Mouse (Mus musculus) monocyte, adult 5-6 weeks (primary cell): ENCODE measurements around the gene Cyb561. TPM values are rescaled to one million over a fixed set of nuclear protein-coding genes. Genes with fewer than 3 reads are reported as not detected.

Source experiments
- ATAC-seq: fragments of 153-309, 156-312 bp; replicated peaks from 2 replicates; pipeline ENCODE4 v1.8.0; 2017; ENCODE audit warnings: mild to moderate bottlenecking; ENCODE audit not compliant: low TSS enrichment, insufficient number of reproducible peaks, severe bottlenecking, poor library complexity, low FRiP score
- total RNA-seq: library from RNA; stranded (forward); fragments of 200-1000, 200-491, 200-594 nt; gene quantifications from 3 replicates; pipeline ENCODE4 v1.2.3, GENCODE M21; 2017

Cyb561 gene
- 4.5 to 8.4 TPM (median 5.5 TPM) in 3 replicates for total RNA-seq

- ATAC-seq, result no peak
These were observed at the start of gene Cyb561 for GRCm38 (mm10) chr11:105952911-105953386. TSS of gene Cyb561 (minus strand) at chr11:105953336.

DNA sequence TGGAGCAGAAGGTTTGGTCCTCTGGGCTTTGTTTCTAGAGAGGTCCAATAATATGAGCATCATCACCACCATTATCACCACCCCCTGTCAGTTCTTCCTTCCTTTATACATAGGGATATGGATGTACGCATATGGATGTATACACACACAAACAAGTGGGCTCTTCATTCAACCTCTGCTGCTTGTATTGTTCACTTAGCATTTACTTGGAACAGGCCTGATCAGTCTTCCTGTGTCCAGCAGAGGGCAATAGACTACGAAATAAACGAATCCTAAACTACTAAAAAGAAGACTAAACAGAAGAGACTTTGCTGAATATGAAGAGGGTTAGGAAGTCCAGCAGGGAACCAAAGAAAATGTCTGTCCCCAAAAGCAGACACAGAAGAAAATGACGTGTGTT is 48.6 kb upstream of the Cyb561 start:
- peak; percentile 42 for ATAC-seq

DNA sequence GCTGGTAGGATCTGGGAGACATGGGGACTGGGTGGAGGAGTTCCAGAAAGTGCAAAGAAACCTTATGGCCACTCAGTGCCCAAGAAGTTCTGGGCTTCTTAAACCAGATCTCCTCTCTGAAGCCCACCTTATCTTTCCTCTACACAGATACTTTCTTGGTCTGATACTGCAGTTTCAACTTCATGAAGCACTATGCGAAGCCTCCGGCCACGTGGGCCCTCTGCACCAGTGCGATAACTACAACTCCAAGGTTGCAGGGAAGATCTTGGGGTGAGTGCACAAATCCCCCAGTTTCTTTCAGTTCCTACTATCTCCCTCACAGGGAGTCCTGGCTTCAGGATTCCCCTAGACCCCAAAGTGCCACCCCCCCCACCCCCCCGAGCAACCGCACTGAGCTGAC is 46.9 kb upstream of the Cyb561 start:
- ATAC-seq, result no peak

GRCm38 (mm10) chr11:105994375-105994774 is 41.2 kb upstream of the Cyb561 start, which contains the start of gene Ace3:
TSS of gene Ace3 (plus strand) at chr11:105994675.
- ATAC-seq, result no peak

DNA sequence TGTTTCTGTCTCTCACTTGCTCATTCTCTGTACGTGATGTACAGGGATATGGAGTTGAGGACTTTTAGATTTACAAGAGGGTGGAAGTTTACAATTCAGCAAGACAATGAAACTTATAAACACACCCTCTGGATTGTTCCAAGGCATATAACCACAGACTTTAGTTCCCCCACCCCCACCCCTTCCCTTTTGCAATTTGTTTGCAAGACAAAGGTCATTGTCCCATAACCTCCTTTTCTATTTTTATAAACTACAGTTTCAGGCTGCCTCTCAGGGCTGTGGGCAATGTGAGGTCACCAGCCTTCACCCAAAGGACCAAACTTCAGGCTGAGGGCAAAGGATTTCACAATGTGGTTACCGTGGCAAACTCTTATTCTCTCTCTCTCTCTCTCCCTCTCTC is 37.1 kb upstream of the Cyb561 start:
- peak; percentile 66 for ATAC-seq

DNA sequence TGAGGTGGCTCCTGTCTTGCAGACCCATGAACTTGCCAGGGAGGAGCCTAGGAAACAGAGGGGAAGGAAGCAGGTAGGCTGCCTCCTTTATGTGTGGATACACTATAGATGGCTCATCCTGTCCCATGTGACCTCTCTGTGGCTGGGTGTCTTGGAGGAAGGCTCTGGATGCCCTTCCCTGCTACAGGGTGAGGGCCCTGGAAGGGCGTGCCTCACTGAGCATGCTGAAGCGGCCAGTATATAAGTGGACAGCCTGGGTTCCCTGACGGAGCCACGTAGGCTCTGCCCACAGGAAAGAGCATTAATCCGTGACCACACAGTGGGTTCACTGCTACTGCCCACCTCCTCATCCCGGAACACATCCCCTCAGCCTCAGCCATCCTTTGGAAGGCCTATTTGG is 36.3 kb upstream of the Cyb561 start:
- ATAC-seq, result peak; percentile 64

DNA sequence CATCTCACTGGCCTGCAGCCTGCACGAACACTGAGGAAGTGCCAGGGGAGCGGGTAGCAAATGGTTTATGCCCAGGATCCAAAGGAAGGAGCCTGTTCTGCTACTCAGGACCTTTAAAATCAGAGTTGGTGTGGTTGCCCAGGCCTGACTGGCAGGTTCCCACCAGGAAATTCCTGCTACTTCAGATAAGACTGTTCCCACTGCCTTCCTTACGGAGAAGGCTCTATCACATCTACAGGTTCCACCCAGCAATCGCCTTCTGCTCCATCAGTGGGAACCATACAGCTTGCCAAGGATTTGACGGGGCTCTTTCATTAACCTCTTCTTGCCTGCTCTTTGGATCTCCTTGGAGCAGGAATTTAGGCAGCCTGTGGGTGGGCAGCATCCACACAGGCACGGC is 34.3 kb upstream of the Cyb561 start:
- ATAC-seq, result no peak

GRCm38 (mm10) chr11:105984452-105984851 is 31.3 kb upstream of the Cyb561 start:
- no peak for ATAC-seq

DNA sequence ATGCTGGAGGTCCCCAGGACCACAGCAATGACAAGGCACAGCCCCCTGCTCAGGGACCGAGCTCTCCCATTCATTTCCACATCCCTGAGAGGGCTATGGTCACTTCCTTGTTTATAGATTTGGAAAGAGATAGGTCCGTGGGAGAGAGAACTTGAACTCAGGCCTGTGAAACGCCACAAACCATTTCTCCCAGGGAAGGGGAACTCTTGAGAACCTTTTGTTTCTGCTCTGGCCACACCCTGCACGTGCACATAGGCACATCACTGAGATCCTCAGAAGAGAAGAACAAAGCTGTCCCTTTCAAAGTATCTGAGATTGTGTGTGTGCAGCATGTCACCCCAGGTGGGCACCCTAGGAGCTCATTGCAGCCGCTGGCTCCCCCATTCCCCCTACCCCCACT is 25.5 kb upstream of the Cyb561 start:
- ATAC-seq, result peak; percentile 73

GRCm38 (mm10) chr11:105978232-105978631 is 25.1 kb upstream of the Cyb561 start:
- ATAC-seq, result no peak

GRCm38 (mm10) chr11:105975636-105976035 is 22.5 kb upstream of the Cyb561 start:
- ATAC-seq, result no peak

DNA sequence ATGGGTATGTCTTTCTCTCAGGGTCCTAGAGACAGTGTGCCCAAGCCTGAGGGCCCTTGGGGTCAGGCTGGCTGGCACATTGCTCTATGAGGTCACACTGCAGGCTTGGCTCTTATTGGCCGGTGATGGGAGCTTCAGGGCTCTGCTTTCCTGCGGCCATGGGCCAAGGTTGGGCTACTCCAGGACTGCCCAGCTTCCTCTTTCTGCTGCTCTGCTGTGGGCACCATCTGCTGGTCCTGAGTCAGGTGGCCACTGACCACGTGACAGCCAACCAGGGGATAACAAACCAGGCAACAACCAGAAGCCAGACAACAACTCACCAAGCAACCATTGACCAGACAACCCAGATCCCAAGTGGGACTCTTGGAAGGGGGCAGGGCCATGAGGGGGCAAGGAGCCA is 21.9 kb upstream of the Cyb561 start:
- ATAC-seq, result peak; percentile 55

- no peak for ATAC-seq
These were observed 21.5 kb upstream of the Cyb561 start for GRCm38 (mm10) chr11:105974593-105974992.

GRCm38 (mm10) chr11:105969516-105969915 is 16.4 kb upstream of the Cyb561 start:
- ATAC-seq, result no peak

DNA sequence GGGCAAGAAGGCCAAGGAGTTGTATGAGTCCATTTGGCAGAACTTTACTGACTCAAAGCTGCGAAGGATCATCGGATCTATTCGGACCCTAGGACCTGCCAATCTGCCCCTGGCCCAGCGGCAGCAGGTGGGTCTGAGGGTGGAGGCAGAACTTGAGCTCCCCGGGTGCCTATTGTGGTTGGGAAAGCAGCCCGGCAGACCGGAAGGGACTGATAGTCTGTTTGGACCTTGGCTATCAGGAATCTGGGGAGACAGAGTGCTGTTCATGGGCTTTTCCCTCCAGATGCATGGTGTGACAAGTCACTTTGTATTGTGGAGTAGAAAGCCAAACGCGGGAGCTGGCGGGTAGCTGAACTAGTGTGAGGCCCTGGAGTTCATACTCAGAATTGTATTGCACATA is 15.8 kb upstream of the Cyb561 start:
- no peak for ATAC-seq

GRCm38 (mm10) chr11:105967741-105968574 is 14.8 kb upstream of the Cyb561 start, which contains the start of gene Ace:
TSS of gene Ace (plus strand) at chr11:105967945.
- ATAC-seq, result no peak

DNA sequence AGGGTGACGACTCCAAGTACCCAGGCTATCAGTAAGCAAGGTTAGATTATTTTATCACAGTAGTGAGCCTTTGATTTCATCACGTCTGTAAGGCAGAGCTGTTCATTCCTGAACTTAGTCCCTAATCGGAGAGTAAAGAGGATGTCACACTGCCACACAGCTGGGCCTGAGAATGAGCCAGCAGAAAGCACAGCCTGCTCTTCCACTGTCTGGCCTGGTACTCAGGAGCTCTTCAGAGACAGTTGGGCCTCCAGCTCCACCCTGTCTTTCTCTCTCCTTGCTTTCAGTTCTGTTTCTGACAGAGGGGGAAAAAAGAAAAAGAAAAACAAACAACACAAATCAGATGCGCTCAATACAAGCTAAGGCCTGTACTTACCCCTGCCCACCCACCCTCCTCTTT is 13.2 kb upstream of the Cyb561 start:
- ATAC-seq, result peak; percentile 60; the same call in 1 of the 2 replicates

DNA sequence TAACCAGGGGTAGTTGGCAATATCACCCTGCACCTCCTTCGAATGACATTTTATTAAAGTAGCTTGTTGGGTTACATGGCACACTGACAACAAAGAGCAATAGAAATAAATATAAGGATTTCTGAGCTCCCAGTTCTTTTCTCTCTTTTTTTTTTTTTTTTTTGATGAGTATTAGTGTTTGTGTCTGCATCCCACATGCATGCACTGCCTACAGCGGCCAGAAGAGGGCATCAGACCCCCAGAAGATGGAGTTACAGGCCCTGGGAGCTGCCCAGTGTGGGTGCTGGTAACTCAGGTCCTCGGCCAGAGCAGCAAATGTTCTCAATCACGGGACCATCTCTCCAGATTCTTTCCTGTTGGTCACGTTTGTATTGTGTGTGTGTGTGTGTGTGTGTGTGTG is 11.6 kb upstream of the Cyb561 start:
- ATAC-seq, result no peak

DNA sequence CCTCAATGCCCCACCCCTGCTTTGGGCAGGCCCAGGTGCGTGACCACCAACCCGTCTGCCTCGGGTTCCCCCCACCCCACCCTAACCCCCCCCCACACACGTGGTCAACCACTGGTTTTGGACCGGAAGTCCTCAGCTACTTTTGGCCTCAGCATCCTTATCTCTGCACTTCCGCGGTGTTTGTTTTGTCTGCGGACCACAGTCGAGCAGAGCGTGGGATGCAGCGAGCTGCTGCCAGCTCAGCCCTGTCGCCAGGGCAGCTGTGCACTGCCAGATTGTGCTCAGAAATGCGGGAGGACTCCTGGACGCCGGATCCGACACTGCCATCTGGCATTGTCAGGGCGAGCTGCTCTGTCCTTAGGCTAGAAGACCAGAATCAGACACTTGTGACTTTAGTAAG is 6.2 kb upstream of the Cyb561 start:
- no peak for ATAC-seq

- no peak for ATAC-seq
These were observed 5.4 kb upstream of the Cyb561 start for GRCm38 (mm10) chr11:105958566-105958965.
